Mouse (Mus musculus): ENCODE data around the gene Kcnj8. TPM values are rescaled to one million over a fixed set of nuclear protein-coding genes. Genes with fewer than 3 reads are reported as not detected.
"Not testable (repeated sequence)": the region's sequence is repeated elsewhere in the genome, so short reads cannot be mapped to it uniquely, and the experiment has no call there.

Kcnj8 gene
- polyA plus RNA-seq, 1 experiment, result not detected

- no peaks in the 10 kb centered on the region for H3K9me3 ChIP-seq (replicated peaks; ENCODE audit: control insufficient read depth, insufficient read depth, low read length, poor library complexity, severe bottlenecking)
- H3K27me3 ChIP-seq (ENCODE audit: control insufficient read depth, insufficient read depth, low read length, poor library complexity, severe bottlenecking), result no peaks in the 10 kb centered on the region
- H3K4me3 ChIP-seq (ENCODE audit: low read depth, low read length), result no peak overlapping the region
- no peak overlapping the region for H3K27ac ChIP-seq (ENCODE audit: insufficient read depth, low read length)
- H3K4me1 ChIP-seq (ENCODE audit: control insufficient read depth, insufficient read depth, low read length), result no peaks in the 10 kb centered on the region
- no peak overlapping the region for H3K9ac ChIP-seq (ENCODE audit: low read depth, poor library complexity, severe bottlenecking)
- H3K36me3 ChIP-seq (ENCODE audit: control insufficient read depth, insufficient read depth, low read length, poor library complexity, severe bottlenecking), result no peaks in the 10 kb centered on the region
- TF ChIP-seq CTCF (IDR thresholded peaks at IDR 0.05; ENCODE audit: low read depth, low read length), result no peak
- TF ChIP-seq EP300 (IDR thresholded peaks at IDR 0.05; ENCODE audit: insufficient read depth, low read depth, low read length), result no peak
- no peak for TF ChIP-seq POLR2A (IDR thresholded peaks at IDR 0.05; ENCODE audit: insufficient read depth, low read length)
These were observed 43.4 kb downstream of the Kcnj8 start for GRCm38 (mm10) chr6:142527931-142528562.

GRCm38 (mm10) chr6:142524635-142525308 is 46.6 kb downstream of the Kcnj8 start:
- Histone ChIP-seq H3K9me3 (replicated peaks; ENCODE audit: control insufficient read depth, insufficient read depth, low read length, poor library complexity, severe bottlenecking) (no peaks in the 10 kb centered on the region), H3K4me1 (ENCODE audit: control insufficient read depth, insufficient read depth, low read length) (no peaks in the 10 kb centered on the region), H3K9ac (ENCODE audit: low read depth, poor library complexity, severe bottlenecking) (no peak overlapping the region), H3K4me3 (ENCODE audit: low read depth, low read length) (no peak overlapping the region), H3K36me3 (ENCODE audit: control insufficient read depth, insufficient read depth, low read length, poor library complexity, severe bottlenecking) (no peaks in the 10 kb centered on the region), H3K27me3 (ENCODE audit: control insufficient read depth, insufficient read depth, low read length, poor library complexity, severe bottlenecking) (no peaks in the 10 kb centered on the region), H3K27ac (ENCODE audit: insufficient read depth, low read length) (no peak overlapping the region)
- no peak for TF ChIP-seq EP300 (IDR thresholded peaks at IDR 0.05; ENCODE audit: insufficient read depth, low read depth, low read length)
- TF ChIP-seq POLR2A (IDR thresholded peaks at IDR 0.05; ENCODE audit: insufficient read depth, low read length), result no peak
- peak; percentile 49 for TF ChIP-seq CTCF (IDR thresholded peaks at IDR 0.05; ENCODE audit: low read depth, low read length)

GRCm38 (mm10) chr6:142521591-142522110 is 49.8 kb downstream of the Kcnj8 start:
- H3K27me3 ChIP-seq (ENCODE audit: control insufficient read depth, insufficient read depth, low read length, poor library complexity, severe bottlenecking), result no peaks in the 10 kb centered on the region
- no peaks in the 10 kb centered on the region for H3K9me3 ChIP-seq (replicated peaks; ENCODE audit: control insufficient read depth, insufficient read depth, low read length, poor library complexity, severe bottlenecking)
- H3K27ac ChIP-seq (ENCODE audit: insufficient read depth, low read length), result no peak overlapping the region
- H3K4me1 ChIP-seq (ENCODE audit: control insufficient read depth, insufficient read depth, low read length), result no peaks in the 10 kb centered on the region
- TF ChIP-seq EP300 (IDR thresholded peaks at IDR 0.05; ENCODE audit: insufficient read depth, low read depth, low read length) (no peak), CTCF (IDR thresholded peaks at IDR 0.05; ENCODE audit: low read depth, low read length) (no peak), POLR2A (IDR thresholded peaks at IDR 0.05; ENCODE audit: insufficient read depth, low read length) (no peak)
- H3K36me3 ChIP-seq (ENCODE audit: control insufficient read depth, insufficient read depth, low read length, poor library complexity, severe bottlenecking), result no peaks in the 10 kb centered on the region
- H3K4me3 ChIP-seq (ENCODE audit: low read depth, low read length), result no peak overlapping the region
- H3K9ac ChIP-seq (ENCODE audit: low read depth, poor library complexity, severe bottlenecking), result no peak overlapping the region

- H3K4me1 ChIP-seq (ENCODE audit: control insufficient read depth, insufficient read depth, low read length), result peaks cover 3% of the 10 kb centered on the region
- H3K27me3 ChIP-seq (ENCODE audit: control insufficient read depth, insufficient read depth, low read length, poor library complexity, severe bottlenecking), result no peaks in the 10 kb centered on the region
- H3K36me3 ChIP-seq (ENCODE audit: control insufficient read depth, insufficient read depth, low read length, poor library complexity, severe bottlenecking), result no peaks in the 10 kb centered on the region
- TF ChIP-seq EP300 (IDR thresholded peaks at IDR 0.05; ENCODE audit: insufficient read depth, low read depth, low read length) (no peak), POLR2A (IDR thresholded peaks at IDR 0.05; ENCODE audit: insufficient read depth, low read length) (no peak), CTCF (IDR thresholded peaks at IDR 0.05; ENCODE audit: low read depth, low read length) (peak; percentile 7)
- H3K9me3 ChIP-seq (replicated peaks; ENCODE audit: control insufficient read depth, insufficient read depth, low read length, poor library complexity, severe bottlenecking), result no peaks in the 10 kb centered on the region
- H3K4me3 ChIP-seq (ENCODE audit: low read depth, low read length), result no peak overlapping the region
- no peak overlapping the region for H3K27ac ChIP-seq (ENCODE audit: insufficient read depth, low read length)
- no peak overlapping the region for H3K9ac ChIP-seq (ENCODE audit: low read depth, poor library complexity, severe bottlenecking)
These were observed 52.3 kb downstream of the Kcnj8 start for GRCm38 (mm10) chr6:142519110-142519509.

- H3K9me3 ChIP-seq (replicated peaks; ENCODE audit: control insufficient read depth, insufficient read depth, low read length, poor library complexity, severe bottlenecking); H3K36me3 ChIP-seq (ENCODE audit: control insufficient read depth, insufficient read depth, low read length, poor library complexity, severe bottlenecking); H3K9ac ChIP-seq (ENCODE audit: low read depth, poor library complexity, severe bottlenecking); H3K4me3 ChIP-seq (ENCODE audit: low read depth, low read length); H3K27ac ChIP-seq (ENCODE audit: insufficient read depth, low read length); H3K4me1 ChIP-seq (ENCODE audit: control insufficient read depth, insufficient read depth, low read length); H3K27me3 ChIP-seq (ENCODE audit: control insufficient read depth, insufficient read depth, low read length, poor library complexity, severe bottlenecking): not testable (repeated sequence)
These were observed 56.0 kb downstream of the Kcnj8 start for GRCm38 (mm10) chr6:142515379-142515778.

GRCm38 (mm10) chr6:142514912-142515311 is 56.5 kb downstream of the Kcnj8 start:
- H3K36me3 ChIP-seq (ENCODE audit: control insufficient read depth, insufficient read depth, low read length, poor library complexity, severe bottlenecking), result no peaks in the 10 kb centered on the region
- TF ChIP-seq EP300 (IDR thresholded peaks at IDR 0.05; ENCODE audit: insufficient read depth, low read depth, low read length) (no peak), CTCF (IDR thresholded peaks at IDR 0.05; ENCODE audit: low read depth, low read length) (peak; percentile 55)
- no peak overlapping the region for H3K9ac ChIP-seq (ENCODE audit: low read depth, poor library complexity, severe bottlenecking)
- 0 out of 2 replicates have a peak overlapping the region, but pooled peaks have one; percentile 39 for H3K27ac ChIP-seq (ENCODE audit: insufficient read depth, low read length)
- no peaks in the 10 kb centered on the region for H3K27me3 ChIP-seq (ENCODE audit: control insufficient read depth, insufficient read depth, low read length, poor library complexity, severe bottlenecking)
- H3K9me3 ChIP-seq (replicated peaks; ENCODE audit: control insufficient read depth, insufficient read depth, low read length, poor library complexity, severe bottlenecking), result no peaks in the 10 kb centered on the region
- H3K4me3 ChIP-seq (ENCODE audit: low read depth, low read length), result no peak overlapping the region
- peaks cover 3% of the 10 kb centered on the region for H3K4me1 ChIP-seq (ENCODE audit: control insufficient read depth, insufficient read depth, low read length)

Other genes with a start within 250 kb of the Kcnj8 start
- not detected in 2 replicates for gene Slco1a5, start 248.6 kb downstream of the Kcnj8 start, polyA plus RNA-seq (2011; ENCODE audit: insufficient read depth, insufficient read length, low read depth, missing spikeins)
- gene Pyroxd1, start 226.0 kb downstream of the Kcnj8 start, polyA plus RNA-seq (2011; ENCODE audit: insufficient read depth, insufficient read length, low read depth, missing spikeins), result 9.9 and 11.0 TPM in 2 replicates
- 55.0 and 55.6 TPM in 2 replicates for gene Recql, start 184.5 kb downstream of the Kcnj8 start, polyA plus RNA-seq (2011; ENCODE audit: insufficient read depth, insufficient read length, low read depth, missing spikeins)
- 61.4 and 68.0 TPM in 2 replicates for gene Golt1b, start 184.4 kb downstream of the Kcnj8 start, polyA plus RNA-seq (2011; ENCODE audit: insufficient read depth, insufficient read length, low read depth, missing spikeins)
- gene Spx, start 158.2 kb downstream of the Kcnj8 start, polyA plus RNA-seq (2011; ENCODE audit: insufficient read depth, insufficient read length, low read depth, missing spikeins), result 0.47 TPM in 1 of 2 replicates, not detected in the other
- gene Gys2, start 98.5 kb downstream of the Kcnj8 start, polyA plus RNA-seq (2011; ENCODE audit: insufficient read depth, insufficient read length, low read depth, missing spikeins), result not detected in 2 replicates
- 661 and 669 TPM in 2 replicates for gene Ldhb, start 63.7 kb downstream of the Kcnj8 start, polyA plus RNA-seq (2011; ENCODE audit: insufficient read depth, insufficient read length, low read depth, missing spikeins)
- 0.12 and 0.36 TPM in 2 replicates for gene Abcc9, start 130.7 kb upstream of the Kcnj8 start, polyA plus RNA-seq (2011; ENCODE audit: insufficient read depth, insufficient read length, low read depth, missing spikeins)
- gene Cmas, start 185.1 kb upstream of the Kcnj8 start, polyA plus RNA-seq (2011; ENCODE audit: insufficient read depth, insufficient read length, low read depth, missing spikeins), result 81.6 and 87.1 TPM in 2 replicates
- gene Sult6b2, start 232.9 kb upstream of the Kcnj8 start, polyA plus RNA-seq (2011; ENCODE audit: insufficient read depth, insufficient read length, low read depth, missing spikeins), result not detected in 2 replicates